Mouse (Mus musculus): ENCODE results near the gene Os9. TPM values are rescaled to one million over a fixed set of nuclear protein-coding genes. Genes with fewer than 3 reads are reported as not detected.
"Not testable (repeated sequence)": the region's sequence is repeated elsewhere in the genome, so short reads cannot be mapped to it uniquely, and the experiment has no call there.

Os9 gene
- total RNA-seq, 2 experiments from 2014 or later: 29.4 to 33.9 TPM

- peak; percentile 53 for DNase-seq
These were observed 39.8 kb downstream of the Os9 start for GRCm38 (mm10) chr10:127080901-127081780.

- DNase-seq: peak; percentile 43
These were observed 41.1 kb downstream of the Os9 start for GRCm38 (mm10) chr10:127079665-127080391.

GRCm38 (mm10) chr10:127078677-127079575 is 42.0 kb downstream of the Os9 start:
- peak; percentile 28 for DNase-seq

- no peak for DNase-seq
These were observed 42.8 kb downstream of the Os9 start for GRCm38 (mm10) chr10:127078001-127078676.

GRCm38 (mm10) chr10:127077515-127077914 is 43.4 kb downstream of the Os9 start:
- DNase-seq: no peak

- DNase-seq: no peak
These were observed 44.8 kb downstream of the Os9 start for GRCm38 (mm10) chr10:127076082-127076481.

GRCm38 (mm10) chr10:127075651-127076050 is 45.3 kb downstream of the Os9 start:
- DNase-seq: no peak

- no peak for DNase-seq
These were observed 45.9 kb downstream of the Os9 start, which contains the start of gene Agap2 for GRCm38 (mm10) chr10:127075080-127075479. Gene Agap2 (plus strand): TSS chr10:127075284.

- no peak for DNase-seq
These were observed 47.0 kb downstream of the Os9 start for GRCm38 (mm10) chr10:127073981-127074380.

GRCm38 (mm10) chr10:127072969-127073368 is 48.0 kb downstream of the Os9 start:
- not testable (repeated sequence) for DNase-seq

- DNase-seq: not testable (repeated sequence)
These were observed 48.7 kb downstream of the Os9 start for GRCm38 (mm10) chr10:127072270-127072669.

GRCm38 (mm10) chr10:127071203-127071602 is 49.7 kb downstream of the Os9 start:
- no peak for DNase-seq

GRCm38 (mm10) chr10:127070190-127071121 is 50.5 kb downstream of the Os9 start, which contains the start of gene Tspan31:
Gene Tspan31 (minus strand): TSS chr10:127070264.
- DNase-seq: peak; percentile 74

GRCm38 (mm10) chr10:127069281-127070189 is 51.4 kb downstream of the Os9 start:
- DNase-seq: no peak

GRCm38 (mm10) chr10:127068360-127069038 is 52.4 kb downstream of the Os9 start:
- DNase-seq: no peak

- DNase-seq: no peak
These were observed 54.4 kb downstream of the Os9 start for GRCm38 (mm10) chr10:127066519-127067018.

GRCm38 (mm10) chr10:127065981-127066380 is 55.0 kb downstream of the Os9 start:
- no peak for DNase-seq

Data from gastrocnemius, postnatal 10 days (tissue).